Comparison of ENCODE assay signal across 12 mouse cellular contexts in the genomic region with DNA sequence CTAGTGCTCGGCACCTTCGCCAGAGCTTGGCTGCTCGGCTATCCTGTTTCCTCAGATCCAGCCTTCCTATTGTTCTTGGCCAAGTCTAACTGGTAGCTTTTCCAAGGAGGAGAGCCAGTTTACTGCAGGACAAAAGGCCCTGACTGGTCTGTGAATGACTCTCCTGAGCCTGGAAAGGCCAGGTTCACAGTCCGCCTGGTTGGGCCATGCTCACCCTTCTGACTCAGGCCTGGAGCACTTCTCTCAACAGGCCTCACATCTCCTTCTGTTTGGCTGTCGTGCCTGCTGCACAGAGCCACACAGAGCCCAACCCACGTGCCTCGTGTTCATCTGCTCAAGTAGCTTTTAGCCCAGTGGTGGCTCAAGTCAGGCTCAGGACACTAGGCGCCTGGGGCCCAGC. TPM values are rescaled to one million over a fixed set of nuclear protein-coding genes. Genes with fewer than 3 reads are reported as not detected.
A peak's percentile ranks its signal among the peaks of the same experiment; 100 is the strongest.
DNase-seq lines count a peak whose midpoint lies in the region; ATAC-seq lines count a peak whose summit lies in the region.
"Had no signal": no experiment of that assay in that cellular context is flagged by ENCODE, and none has a peak within 500 bp of the region (broad histone marks: within the 10 kb centered on the region; RNA-seq: fewer than 3 reads in every experiment).

No protein-coding gene starts in this region.

- no peak overlapping the region for H3K4me2 ChIP-seq in kidney, embryonic 15.5 days
- H3K4me2 ChIP-seq: embryonic facial prominence, embryonic 15.5 days; liver, embryonic 15.5 days; midbrain, embryonic 12.5 days had no signal

- no peaks in the 10 kb centered on the region for H3K9me3 ChIP-seq in kidney, embryonic 15.5 days (replicated peaks)
- H3K9me3 ChIP-seq: liver, embryonic 15.5 days; midbrain, embryonic 12.5 days had no signal

- no peak for DNase-seq in kidney, adult 8-10 months
- peak; percentile 46 for DNase-seq in Muller cell, postnatal 12 days (ENCODE audit: inconsistent ontology term)
- peak; percentile 54 for DNase-seq in gonadal fat pad, adult 2 months (ENCODE audit: low read depth)
- DNase-seq in heart, postnatal 25 days (ENCODE audit: low spot score), result peak; percentile 40
- no peak for DNase-seq in spleen, adult 12 weeks (ENCODE audit: low spot score)
- no peak for DNase-seq in layer of hippocampus, postnatal 14 days (ENCODE audit: low spot score in 2 of 2)
- DNase-seq: cerebellum, adult 11 months had no signal

- ATAC-seq in kidney, embryonic 15.5 days (replicated peaks; ENCODE audit: low FRiP score), result 0 out of 2 replicates have a peak, but pooled peaks have one; percentile 7
- ATAC-seq in frontal cortex, adult (ENCODE audit: low TSS enrichment), result no peak

- H3K27ac ChIP-seq in kidney, embryonic 15.5 days, result no peak overlapping the region
- H3K27ac ChIP-seq: embryonic facial prominence, embryonic 15.5 days; midbrain, embryonic 12.5 days had no signal

- H3K9ac ChIP-seq in kidney, embryonic 15.5 days, result no peak overlapping the region
- H3K9ac ChIP-seq: embryonic facial prominence, embryonic 15.5 days; liver, embryonic 15.5 days; midbrain, embryonic 12.5 days had no signal

- 47% methylated on average over 8 of the region's 8 CpGs for whole genome bisulfite sequencing in kidney, embryonic 15.5 days

- H3K36me3 ChIP-seq in kidney, embryonic 15.5 days, result no peaks in the 10 kb centered on the region
- H3K36me3 ChIP-seq: embryonic facial prominence, embryonic 15.5 days had no signal

- peaks cover 16% of the 10 kb centered on the region for H3K4me1 ChIP-seq in kidney, embryonic 15.5 days
- H3K4me1 ChIP-seq: embryonic facial prominence, embryonic 15.5 days; midbrain, embryonic 12.5 days had no signal

- H3K27me3 ChIP-seq in kidney, embryonic 15.5 days, result no peaks in the 10 kb centered on the region
- H3K27me3 ChIP-seq: embryonic facial prominence, embryonic 15.5 days; liver, embryonic 15.5 days; midbrain, embryonic 12.5 days had no signal

- intact Hi-C loops in heart, postnatal 25 days (cut with DNase I), result no loop called here

- H3K4me3 ChIP-seq in kidney, embryonic 15.5 days (replicated peaks), result no peak overlapping the region
- H3K4me3 ChIP-seq: embryonic facial prominence, embryonic 15.5 days; liver, embryonic 15.5 days; midbrain, embryonic 12.5 days had no signal

RNA-seq across cellular contexts. Expression of gene Dok3, which starts 6.4 kb away (rescaled TPM):
- 2.9 and 3.0 TPM in 2 replicates for polyA plus RNA-seq in kidney, embryonic 15.5 days (2015; fragmentation: Nextera tagmentation; extraction: Ambion mirVana)
- polyA plus RNA-seq in gonadal fat pad, adult 2 months (2012; rRNA removed), result 5.5 and 6.7 TPM in 2 replicates
- total RNA-seq in heart, postnatal 25 days (2021), result 1 to 10 TPM; 2.2 to 2.3 TPM
- 1 to 10 TPM; 6.7 to 7.9 TPM for total RNA-seq in layer of hippocampus, postnatal 14 days (2021)

RNA-seq across cellular contexts. Expression of gene Pdlim7, which starts 9.3 kb away (rescaled TPM):
- 141 and 169 TPM in 2 replicates for polyA plus RNA-seq in kidney, embryonic 15.5 days (2015; fragmentation: Nextera tagmentation; extraction: Ambion mirVana)
- polyA plus RNA-seq in gonadal fat pad, adult 2 months (2012; rRNA removed), result 79.3 and 81.5 TPM in 2 replicates
- 10 to 100 TPM; 65.2 to 67.7 TPM for total RNA-seq in heart, postnatal 25 days (2021)
- total RNA-seq in layer of hippocampus, postnatal 14 days (2021), result 10 to 100 TPM; 69.4 to 78.9 TPM

RNA-seq across cellular contexts. Expression of gene Ddx41, which starts 13.7 kb away (rescaled TPM):
- polyA plus RNA-seq in kidney, embryonic 15.5 days (2015; fragmentation: Nextera tagmentation; extraction: Ambion mirVana), result 80.4 and 87.4 TPM in 2 replicates
- 52.7 and 53.6 TPM in 2 replicates for polyA plus RNA-seq in gonadal fat pad, adult 2 months (2012; rRNA removed)
- total RNA-seq in heart, postnatal 25 days (2021), result 10 to 100 TPM; 13.1 to 13.2 TPM
- 10 to 100 TPM; 44.8 to 47.0 TPM for total RNA-seq in layer of hippocampus, postnatal 14 days (2021)

RNA-seq across cellular contexts. Expression of gene Dbn1, which starts 34.8 kb away (rescaled TPM):
- 168 and 193 TPM in 2 replicates for polyA plus RNA-seq in kidney, embryonic 15.5 days (2015; fragmentation: Nextera tagmentation; extraction: Ambion mirVana)
- polyA plus RNA-seq in gonadal fat pad, adult 2 months (2012; rRNA removed), result 20.5 and 24.4 TPM in 2 replicates
- 10 to 100 TPM; 10.6 to 10.8 TPM for total RNA-seq in heart, postnatal 25 days (2021)
- 100 to 1,000 TPM; 335 to 353 TPM for total RNA-seq in layer of hippocampus, postnatal 14 days (2021)

RNA-seq across cellular contexts. Expression of gene Fam193b, which starts 48.2 kb away (rescaled TPM):
- 35.1 and 43.2 TPM in 2 replicates for polyA plus RNA-seq in kidney, embryonic 15.5 days (2015; fragmentation: Nextera tagmentation; extraction: Ambion mirVana)
- 51.3 and 57.7 TPM in 2 replicates for polyA plus RNA-seq in gonadal fat pad, adult 2 months (2012; rRNA removed)
- total RNA-seq in heart, postnatal 25 days (2021), result 10 to 100 TPM; 18.3 to 19.0 TPM
- total RNA-seq in layer of hippocampus, postnatal 14 days (2021), result 10 to 100 TPM; 64.8 to 67.7 TPM

Comparison
In these comparisons a context has a peak if more than half of its experiments do, and no peak if none do; other contexts are left out.
1. DNase-seq: peak in Muller cell, postnatal 12 days (single experiment), gonadal fat pad, adult 2 months (single experiment) and heart, postnatal 25 days (single experiment); none in kidney, adult 8-10 months (0 of 2), spleen, adult 12 weeks (single experiment) and layer of hippocampus, postnatal 14 days (0 of 2).